Mouse (Mus musculus): ENCODE measurements around the gene Dctn5. TPM values are rescaled to one million over a fixed set of nuclear protein-coding genes. Genes with fewer than 3 reads are reported as not detected.
A peak's percentile ranks its signal among the peaks of the same experiment; 100 is the strongest.

Dctn5 gene
- polyA plus RNA-seq, 1 experiment from 2014 or later = 130 TPM

GRCm38 (mm10) chr7:122131834-122132233 is 1.0 kb upstream of the Dctn5 start:
- DNase-seq (ENCODE audit: low spot score) = no peak
- Histone ChIP-seq H3K36me3 (peaks cover 49% of the 10 kb centered on the region), H3K4me1 (peaks cover 19% of the 10 kb centered on the region), H3K9me3 (replicated peaks) (no peaks in the 10 kb centered on the region), H3K4me3 (peak overlapping the region; percentile 94), H3K27me3 (ENCODE audit: low read depth, poor library complexity, severe bottlenecking) (no peaks in the 10 kb centered on the region), H3K27ac (replicated peaks) (no peak overlapping the region)

GRCm38 (mm10) chr7:122133338-122133625 is 441 bp downstream of the Dctn5 start:
- Histone ChIP-seq H3K4me3 (peak overlapping the region; percentile 94), H3K36me3 (peaks cover 49% of the 10 kb centered on the region), H3K4me1 (peaks cover 19% of the 10 kb centered on the region), H3K27me3 (ENCODE audit: low read depth, poor library complexity, severe bottlenecking) (no peaks in the 10 kb centered on the region), H3K9me3 (replicated peaks) (no peaks in the 10 kb centered on the region), H3K27ac (replicated peaks) (peak overlapping the region; percentile 93)
- WGBS = 20% methylated on average over 8 of the region's 8 CpGs
- DNase-seq (ENCODE audit: low spot score) = no peak

GRCm38 (mm10) chr7:122135070-122135469 is 2.2 kb downstream of the Dctn5 start:
- Histone ChIP-seq H3K4me3 (no peak overlapping the region), H3K27ac (replicated peaks) (no peak overlapping the region), H3K9me3 (replicated peaks) (no peaks in the 10 kb centered on the region), H3K4me1 (peaks cover 19% of the 10 kb centered on the region), H3K36me3 (peaks cover 52% of the 10 kb centered on the region), H3K27me3 (ENCODE audit: low read depth, poor library complexity, severe bottlenecking) (no peaks in the 10 kb centered on the region)
- DNase-seq (ENCODE audit: low spot score) = peak; percentile 24
- 72% methylated on average over 10 of the region's 10 CpGs for WGBS

- H3K36me3 ChIP-seq = peaks cover 72% of the 10 kb centered on the region
- H3K4me3 ChIP-seq = no peak overlapping the region
- H3K9me3 ChIP-seq (replicated peaks) = no peaks in the 10 kb centered on the region
- DNase-seq (ENCODE audit: low spot score) = no peak
- peaks cover 10% of the 10 kb centered on the region for H3K4me1 ChIP-seq
- H3K27ac ChIP-seq (replicated peaks) = no peak overlapping the region
- no peaks in the 10 kb centered on the region for H3K27me3 ChIP-seq (ENCODE audit: low read depth, poor library complexity, severe bottlenecking)
These were observed 4.2 kb downstream of the Dctn5 start for GRCm38 (mm10) chr7:122137071-122137470.

GRCm38 (mm10) chr7:122138190-122138589 is 5.3 kb downstream of the Dctn5 start:
- 92% methylated on average over 5 of the region's 5 CpGs for WGBS
- Histone ChIP-seq H3K27ac (replicated peaks) (no peak overlapping the region), H3K27me3 (ENCODE audit: low read depth, poor library complexity, severe bottlenecking) (no peaks in the 10 kb centered on the region), H3K36me3 (peaks cover 81% of the 10 kb centered on the region), H3K4me3 (no peak overlapping the region), H3K4me1 (peaks cover 8% of the 10 kb centered on the region), H3K9me3 (replicated peaks) (no peaks in the 10 kb centered on the region)
- DNase-seq (ENCODE audit: low spot score) = no peak

GRCm38 (mm10) chr7:122140991-122141390 is 8.2 kb downstream of the Dctn5 start:
- no peaks in the 10 kb centered on the region for H3K4me1 ChIP-seq
- DNase-seq (ENCODE audit: low spot score) = no peak
- H3K27ac ChIP-seq (replicated peaks) = no peak overlapping the region
- no peaks in the 10 kb centered on the region for H3K27me3 ChIP-seq (ENCODE audit: low read depth, poor library complexity, severe bottlenecking)
- no peak overlapping the region for H3K4me3 ChIP-seq
- peaks cover 96% of the 10 kb centered on the region for H3K36me3 ChIP-seq
- no peaks in the 10 kb centered on the region for H3K9me3 ChIP-seq (replicated peaks)

- peaks cover 5% of the 10 kb centered on the region for H3K4me1 ChIP-seq
- DNase-seq (ENCODE audit: low spot score) = no peak
- H3K4me3 ChIP-seq = no peak overlapping the region
- 92% methylated on average over 4 of the region's 4 CpGs for WGBS
- no peak overlapping the region for H3K27ac ChIP-seq (replicated peaks)
- peaks cover 36% of the 10 kb centered on the region for H3K36me3 ChIP-seq
- H3K9me3 ChIP-seq (replicated peaks) = no peaks in the 10 kb centered on the region
- H3K27me3 ChIP-seq (ENCODE audit: low read depth, poor library complexity, severe bottlenecking) = no peaks in the 10 kb centered on the region
These were observed 19.6 kb downstream of the Dctn5 start for GRCm38 (mm10) chr7:122152473-122152872.

GRCm38 (mm10) chr7:122158488-122158887 is 25.6 kb downstream of the Dctn5 start:
- Histone ChIP-seq H3K4me3 (peak overlapping the region; percentile 86), H3K27me3 (ENCODE audit: low read depth, poor library complexity, severe bottlenecking) (no peaks in the 10 kb centered on the region), H3K27ac (replicated peaks) (peak overlapping the region; percentile 90), H3K4me1 (peaks cover 55% of the 10 kb centered on the region), H3K36me3 (peaks cover 34% of the 10 kb centered on the region), H3K9me3 (replicated peaks) (no peaks in the 10 kb centered on the region)
- WGBS = 9% methylated on average over 13 of the region's 13 CpGs
- no peak for DNase-seq (ENCODE audit: low spot score)

- Histone ChIP-seq H3K9me3 (replicated peaks) (no peaks in the 10 kb centered on the region), H3K36me3 (peaks cover 38% of the 10 kb centered on the region), H3K27me3 (ENCODE audit: low read depth, poor library complexity, severe bottlenecking) (no peaks in the 10 kb centered on the region), H3K27ac (replicated peaks) (peak within 1 kb of the TSS; percentile 90), H3K4me1 (peaks cover 58% of the 10 kb centered on the region), H3K4me3 (peak within 1 kb of the TSS; percentile 86)
- peak; percentile 92 for DNase-seq (ENCODE audit: low spot score)
- under 1% methylated on average over 63 of the region's 63 CpGs for WGBS
These were observed 26.4 kb downstream of the Dctn5 start, which contains the start of gene Plk1 for GRCm38 (mm10) chr7:122158915-122159902. Plk1 (plus strand) TSS chr7:122159439.

GRCm38 (mm10) chr7:122160037-122160436 is 27.2 kb downstream of the Dctn5 start:
- DNase-seq (ENCODE audit: low spot score) = peak; percentile 36
- Histone ChIP-seq H3K36me3 (peaks cover 46% of the 10 kb centered on the region), H3K27ac (replicated peaks) (peak overlapping the region; percentile 90), H3K9me3 (replicated peaks) (no peaks in the 10 kb centered on the region), H3K4me1 (peaks cover 58% of the 10 kb centered on the region), H3K27me3 (ENCODE audit: low read depth, poor library complexity, severe bottlenecking) (no peaks in the 10 kb centered on the region), H3K4me3 (peak overlapping the region; percentile 86)
- under 1% methylated on average over 12 of the region's 12 CpGs for WGBS

- H3K36me3 ChIP-seq = peaks cover 84% of the 10 kb centered on the region
- H3K9me3 ChIP-seq (replicated peaks) = no peaks in the 10 kb centered on the region
- H3K4me1 ChIP-seq = peaks cover 40% of the 10 kb centered on the region
- H3K27me3 ChIP-seq (ENCODE audit: low read depth, poor library complexity, severe bottlenecking) = no peaks in the 10 kb centered on the region
- 94% methylated on average over 8 of the region's 8 CpGs for WGBS
- no peak overlapping the region for H3K4me3 ChIP-seq
- no peak for DNase-seq (ENCODE audit: low spot score)
- H3K27ac ChIP-seq (replicated peaks) = no peak overlapping the region
These were observed 30.9 kb downstream of the Dctn5 start for GRCm38 (mm10) chr7:122163766-122164165.

GRCm38 (mm10) chr7:122167203-122167602 is 34.4 kb downstream of the Dctn5 start:
- H3K4me1 ChIP-seq = peaks cover 15% of the 10 kb centered on the region
- no peak for DNase-seq (ENCODE audit: low spot score)
- no peaks in the 10 kb centered on the region for H3K9me3 ChIP-seq (replicated peaks)
- H3K36me3 ChIP-seq = peaks cover 89% of the 10 kb centered on the region
- no peaks in the 10 kb centered on the region for H3K27me3 ChIP-seq (ENCODE audit: low read depth, poor library complexity, severe bottlenecking)
- H3K27ac ChIP-seq (replicated peaks) = no peak overlapping the region
- WGBS = 91% methylated on average over 7 of the region's 7 CpGs
- no peak overlapping the region for H3K4me3 ChIP-seq

GRCm38 (mm10) chr7:122170705-122171104 is 37.9 kb downstream of the Dctn5 start:
- WGBS = 87% methylated on average over 6 of the region's 6 CpGs
- Histone ChIP-seq H3K4me1 (no peaks in the 10 kb centered on the region), H3K9me3 (replicated peaks) (no peaks in the 10 kb centered on the region), H3K4me3 (no peak overlapping the region), H3K36me3 (peaks cover 54% of the 10 kb centered on the region), H3K27ac (replicated peaks) (no peak overlapping the region), H3K27me3 (ENCODE audit: low read depth, poor library complexity, severe bottlenecking) (no peaks in the 10 kb centered on the region)
- DNase-seq (ENCODE audit: low spot score) = no peak
